Mouse (Mus musculus): ENCODE data around the gene Musk. TPM values are rescaled to one million over a fixed set of nuclear protein-coding genes. Genes with fewer than 3 reads are reported as not detected.
"Not testable (repeated sequence)": the region's sequence is repeated elsewhere in the genome, so short reads cannot be mapped to it uniquely, and the experiment has no call there.

Musk gene
- 1 to 10 TPM; 1.3 to 1.6 TPM for total RNA-seq (2021)

DNA sequence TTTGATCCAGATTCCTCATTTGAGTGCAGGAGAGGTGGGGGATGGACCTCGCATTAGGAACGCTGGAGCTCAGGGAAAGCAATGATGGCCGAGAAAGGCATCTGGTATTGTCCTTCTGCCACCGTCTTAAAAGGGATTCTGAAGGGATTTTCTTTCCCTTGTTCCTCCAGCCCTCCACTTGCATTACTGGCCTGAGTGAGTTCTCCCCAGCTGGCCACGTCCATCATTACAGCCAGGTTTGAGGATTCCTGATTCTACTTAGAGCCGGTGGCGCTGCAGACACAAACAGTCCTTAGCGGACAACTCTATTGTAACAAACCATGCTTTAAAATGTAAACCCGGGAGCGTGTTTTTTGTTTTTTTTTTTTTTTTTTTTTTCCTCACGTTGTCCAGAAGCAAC lies at the start of gene Musk:
Gene Musk, plus strand, starts transcription at position 274 of the 400 bp plus-strand sequence.
- no peak for DNase-seq
- intact Hi-C loops (cut with DNase I): no loop called here

DNA sequence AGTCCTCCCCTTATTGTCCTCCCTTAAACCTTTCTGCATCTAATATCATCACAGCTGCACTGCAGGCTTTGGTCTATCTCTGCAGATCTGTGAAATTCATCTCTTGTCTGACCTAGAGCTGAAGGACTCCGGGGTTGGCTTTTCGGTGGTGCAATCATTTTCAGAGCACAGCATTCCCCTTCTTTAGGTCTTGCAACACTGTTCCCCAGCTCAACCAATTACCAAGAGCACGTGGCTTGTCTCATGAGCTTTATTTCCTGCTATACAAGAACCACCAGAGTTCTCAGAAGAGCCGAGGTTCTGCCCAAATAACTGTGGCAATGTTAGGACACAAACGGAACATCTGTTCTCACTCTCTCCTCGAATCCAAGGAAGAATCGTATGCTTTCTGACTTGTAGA lies 45.3 kb upstream of the Musk start:
- no peak for DNase-seq
- intact Hi-C loops (cut with DNase I): loop anchor here (10.0 kb wide), 2 partner anchors 156 to 336 kb away; no protein-coding TSS in a partner anchor

DNA sequence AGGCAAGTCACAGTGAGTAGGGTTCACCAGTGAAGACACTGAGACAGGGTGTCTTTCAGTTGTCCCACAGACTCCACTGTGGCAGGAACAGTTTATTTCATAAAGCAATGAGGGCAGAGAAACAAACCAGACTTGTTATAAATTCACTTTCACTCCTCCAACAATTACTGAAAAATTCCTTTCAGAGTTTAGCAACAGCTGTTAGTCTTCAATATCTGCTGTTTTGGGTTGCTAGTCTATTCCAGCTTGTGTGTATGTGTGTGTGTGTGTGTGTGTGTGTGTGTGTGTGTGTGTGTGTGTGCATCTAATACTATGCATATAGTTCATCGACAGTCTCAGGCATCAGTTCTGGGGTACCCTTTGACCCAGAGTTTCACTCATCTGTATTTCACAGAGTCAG lies 40.2 kb upstream of the Musk start:
- no peak for DNase-seq
- intact Hi-C loops (cut with DNase I): loop anchor here (10.0 kb wide), 2 partner anchors 161 to 341 kb away; no protein-coding TSS in a partner anchor

DNA sequence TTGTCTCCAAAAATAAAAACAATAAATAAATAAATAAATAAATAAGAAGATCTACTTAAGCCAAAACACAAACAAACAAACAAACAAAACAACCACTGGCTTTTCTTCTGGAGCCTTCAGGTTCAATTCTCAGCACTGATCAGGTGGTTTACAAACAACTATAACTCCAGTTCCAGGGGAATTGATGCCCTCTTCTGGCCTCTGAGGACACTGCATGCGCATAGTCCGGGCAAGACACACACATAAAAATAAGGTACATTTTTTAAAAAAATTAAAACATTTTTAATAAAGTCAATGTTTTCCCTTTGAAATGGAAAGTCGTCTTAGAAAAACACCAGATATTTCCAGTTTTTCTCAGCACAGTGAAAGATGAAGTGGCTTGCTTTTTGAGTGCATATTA lies 33.4 kb upstream of the Musk start:
- intact Hi-C loops (cut with DNase I): no loop called here
- no peak for DNase-seq

DNA sequence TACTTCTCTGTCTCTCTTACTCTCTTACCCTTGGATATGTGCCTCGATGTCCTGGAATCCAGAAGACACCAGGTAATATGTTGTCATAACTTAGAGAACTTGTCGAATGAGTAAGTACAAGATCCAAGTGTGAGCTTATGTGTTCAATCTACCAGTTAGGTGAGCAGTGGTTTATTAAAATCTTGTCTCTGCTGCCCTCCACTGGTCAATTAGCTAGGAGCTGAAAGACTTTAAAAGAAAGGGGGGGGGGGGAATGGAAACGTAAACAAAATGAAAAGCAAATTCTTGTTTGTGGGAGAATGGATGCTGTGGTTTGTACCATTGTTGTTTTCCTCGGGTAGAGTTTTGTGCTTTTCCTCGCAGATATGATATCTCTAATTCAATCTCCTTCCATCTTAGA lies 32.4 kb upstream of the Musk start:
- peak; percentile 30 for DNase-seq
- intact Hi-C loops (cut with DNase I): no loop called here

DNA sequence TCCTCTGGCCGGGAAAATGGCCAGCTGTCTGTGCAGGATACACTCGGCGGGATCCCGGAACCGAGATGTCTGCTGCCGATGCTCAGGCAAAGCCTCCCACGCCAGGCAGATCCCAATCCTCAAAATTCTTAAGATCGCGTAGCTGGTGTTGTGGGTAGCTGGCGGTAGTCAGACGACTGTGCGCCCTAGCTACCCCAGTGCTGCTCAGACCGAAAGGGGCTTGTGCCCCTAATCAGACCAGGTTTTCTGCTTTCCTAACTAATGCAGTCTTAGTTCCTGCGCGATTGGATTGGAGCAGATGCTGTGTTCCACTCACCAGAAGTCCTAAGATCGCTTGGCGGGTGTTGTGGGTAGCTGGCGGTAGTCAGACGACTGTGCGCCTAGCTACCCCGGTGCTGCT lies 25.0 kb upstream of the Musk start:
- intact Hi-C loops (cut with DNase I): loop anchor here (10.0 kb wide), 1 partner anchor 294 kb away; the partner anchor contains the start of gene Lpar1
- not testable (repeated sequence) for DNase-seq

DNA sequence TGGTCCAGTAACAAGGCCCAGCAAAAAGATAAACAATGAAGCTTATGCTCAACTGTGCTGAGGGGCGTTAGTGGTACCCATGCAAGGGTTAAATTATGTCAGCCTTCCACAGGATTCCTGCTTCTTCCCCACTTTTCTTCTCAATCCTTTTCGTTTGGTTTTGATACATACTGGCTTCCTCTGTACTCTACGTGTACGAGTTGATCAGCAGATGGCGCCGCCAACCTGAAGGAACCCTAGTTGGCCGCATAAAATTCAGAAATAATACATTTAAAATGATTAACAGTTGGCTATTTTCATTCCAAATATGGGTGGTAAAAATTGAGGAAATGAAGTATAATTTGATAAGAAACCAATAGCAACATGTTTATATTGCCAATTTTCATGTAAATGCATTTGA lies 19.5 kb upstream of the Musk start:
- intact Hi-C loops (cut with DNase I): loop anchor here (2.0 to 10.0 kb wide), 3 partner anchors 289 to 731 kb away; partner anchors contain the start of genes Dnajc25 and Lpar1
- peak; percentile 53 for DNase-seq

DNA sequence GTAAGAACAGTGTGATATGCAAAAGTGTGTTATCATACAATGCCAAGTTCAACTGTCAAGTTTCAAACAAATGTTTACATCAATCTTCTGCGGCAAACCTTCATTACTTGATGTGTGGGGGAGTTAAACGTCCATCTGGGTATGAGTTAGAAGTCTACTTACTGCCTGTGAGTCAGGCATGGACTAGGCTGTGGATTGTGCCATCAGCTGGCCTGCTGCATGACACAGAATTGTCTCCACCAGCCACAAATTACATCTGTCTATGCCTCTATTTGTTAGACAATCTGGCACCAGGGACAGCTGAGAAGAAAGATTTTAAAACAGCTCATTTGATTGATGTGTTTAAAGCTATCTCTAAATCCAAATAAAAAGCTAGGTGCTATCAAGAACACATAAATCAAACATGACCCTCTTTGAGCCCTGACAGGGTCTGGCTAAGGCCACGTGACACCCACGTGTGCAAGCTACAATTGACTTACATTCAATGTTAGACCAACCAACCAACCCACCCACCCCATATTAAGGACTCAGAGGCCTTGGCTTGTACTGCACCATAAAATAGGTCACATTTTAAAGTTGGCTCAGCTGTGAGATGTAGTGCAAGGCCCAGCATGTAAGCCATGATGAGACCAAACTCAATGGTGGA lies 16.7 kb upstream of the Musk start:
- intact Hi-C loops (cut with DNase I): loop anchor here (5.0 to 10.0 kb wide), 2 partner anchors 286 to 728 kb away; partner anchors contain the start of genes Dnajc25 and Lpar1
- no peak for DNase-seq

DNA sequence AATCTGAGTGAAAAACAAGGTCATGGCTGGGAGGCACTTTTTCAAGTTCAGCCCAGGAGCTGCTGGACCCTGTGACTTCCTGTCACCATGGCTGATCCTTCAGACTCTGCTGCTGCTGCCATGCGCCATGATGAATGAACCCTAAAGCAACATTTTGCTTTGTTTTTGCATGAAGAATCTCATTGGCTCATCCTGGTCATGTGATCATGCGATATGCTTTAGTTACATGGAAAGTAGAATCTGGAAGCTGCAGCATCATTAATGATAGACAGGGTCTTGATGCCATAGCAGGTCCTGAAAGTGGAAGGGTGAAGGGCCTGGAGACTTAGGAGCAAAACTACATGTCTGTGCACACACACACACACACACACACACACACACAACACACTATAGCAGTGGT lies 15.8 kb upstream of the Musk start:
- no peak for DNase-seq
- intact Hi-C loops (cut with DNase I): loop anchor here (5.0 to 10.0 kb wide), 2 partner anchors 285 to 727 kb away; partner anchors contain the start of genes Dnajc25 and Lpar1

DNA sequence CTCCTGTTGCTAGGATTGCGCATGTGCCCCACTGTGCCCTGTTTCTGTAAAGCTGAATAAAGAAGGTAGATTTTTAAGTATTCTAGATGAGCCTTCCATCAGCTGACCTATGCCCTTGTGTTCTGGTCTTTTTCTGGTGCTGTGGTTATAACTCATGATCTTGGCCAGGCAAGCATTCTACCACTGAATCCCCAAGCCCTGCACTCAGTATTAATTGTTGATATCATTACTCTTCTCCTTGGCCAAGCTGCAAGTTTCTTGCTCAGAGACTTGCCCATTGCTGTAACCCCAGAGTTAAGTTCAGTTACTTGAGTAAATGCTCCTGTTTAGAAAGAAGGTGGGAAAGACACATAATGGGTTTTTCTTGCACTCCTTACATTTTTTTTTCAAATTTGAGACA lies 14.8 kb upstream of the Musk start:
- intact Hi-C loops (cut with DNase I): no loop called here
- no peak for DNase-seq

DNA sequence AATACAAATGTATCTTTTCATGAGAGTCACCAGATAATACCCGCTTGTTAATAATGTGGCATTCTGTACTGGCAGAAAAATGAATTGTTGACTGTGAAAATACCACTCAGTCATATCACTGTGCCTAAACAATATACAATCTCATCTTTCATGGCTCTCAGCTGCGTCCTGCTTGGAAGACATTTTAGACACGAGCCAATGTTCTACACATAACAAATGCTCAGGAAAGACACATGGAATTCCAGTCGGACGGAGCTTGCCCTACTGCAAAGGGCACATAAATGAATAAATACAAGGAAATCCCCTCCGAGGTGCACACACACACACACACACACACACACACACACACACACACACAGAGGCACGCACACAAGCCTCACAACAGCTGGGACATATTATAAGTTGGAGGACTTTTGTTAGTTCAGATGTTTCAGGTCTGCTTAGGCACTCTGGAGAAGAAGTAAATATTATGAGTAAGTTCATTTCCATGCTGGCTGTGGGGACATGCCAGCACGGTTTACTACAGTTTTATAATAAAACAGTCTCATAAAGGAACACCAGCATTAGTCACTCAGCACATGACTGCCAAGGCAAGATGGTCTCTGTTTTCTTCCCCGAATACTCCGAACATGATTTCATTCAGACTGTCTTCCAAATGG lies 14.1 kb upstream of the Musk start:
- DNase-seq: no peak
- intact Hi-C loops (cut with DNase I): no loop called here

DNA sequence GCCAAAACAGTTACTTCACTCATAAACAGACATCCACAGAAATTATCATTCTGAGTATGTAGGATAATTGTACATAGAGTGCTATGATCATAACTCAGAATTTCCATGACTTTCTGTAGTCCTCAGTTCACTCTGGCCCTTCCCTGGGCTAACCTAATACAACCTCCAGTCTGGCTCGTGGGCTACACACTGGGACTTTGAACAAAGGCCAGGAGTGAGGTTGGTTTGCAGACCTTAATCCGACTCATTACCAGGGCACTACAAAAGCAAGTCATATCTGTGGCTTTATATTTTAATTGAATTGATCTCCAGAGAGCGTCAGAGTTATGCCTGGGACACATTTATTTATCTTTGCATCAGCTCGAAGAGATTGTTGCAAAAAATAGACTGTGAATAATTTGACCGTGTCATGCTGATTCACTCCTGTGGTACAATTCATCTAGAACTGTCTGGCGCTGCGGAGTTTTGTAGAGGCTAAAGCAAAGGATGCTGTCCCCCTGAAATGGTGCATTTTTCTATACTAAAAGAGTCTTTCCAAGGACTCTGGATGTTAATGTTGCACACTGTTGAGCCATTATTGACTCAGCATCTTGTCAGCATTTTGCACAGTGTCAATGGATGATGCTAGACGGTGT lies 10.4 kb upstream of the Musk start:
- intact Hi-C loops (cut with DNase I): no loop called here
- no peak for DNase-seq

DNA sequence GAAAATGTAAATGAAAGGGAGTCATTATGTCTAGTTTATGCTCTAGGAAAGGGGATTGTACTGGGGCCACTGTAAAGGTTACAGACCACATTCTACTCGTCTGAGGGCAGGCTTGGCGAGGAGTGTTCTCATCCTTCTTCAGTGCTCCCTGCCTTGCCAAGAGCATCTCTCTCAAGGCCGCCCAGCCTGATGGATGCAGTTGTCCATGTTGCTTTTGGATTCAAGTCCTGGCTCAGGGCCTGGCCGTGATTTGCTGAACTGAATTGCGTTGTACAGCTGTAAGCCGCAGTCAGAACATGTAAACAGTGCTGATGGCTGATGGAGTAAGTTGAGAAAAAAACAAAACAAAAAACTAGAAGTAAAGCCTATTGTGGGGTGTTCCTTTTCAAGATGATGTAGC lies 7.4 kb upstream of the Musk start:
- no peak for DNase-seq
- intact Hi-C loops (cut with DNase I): no loop called here

DNA sequence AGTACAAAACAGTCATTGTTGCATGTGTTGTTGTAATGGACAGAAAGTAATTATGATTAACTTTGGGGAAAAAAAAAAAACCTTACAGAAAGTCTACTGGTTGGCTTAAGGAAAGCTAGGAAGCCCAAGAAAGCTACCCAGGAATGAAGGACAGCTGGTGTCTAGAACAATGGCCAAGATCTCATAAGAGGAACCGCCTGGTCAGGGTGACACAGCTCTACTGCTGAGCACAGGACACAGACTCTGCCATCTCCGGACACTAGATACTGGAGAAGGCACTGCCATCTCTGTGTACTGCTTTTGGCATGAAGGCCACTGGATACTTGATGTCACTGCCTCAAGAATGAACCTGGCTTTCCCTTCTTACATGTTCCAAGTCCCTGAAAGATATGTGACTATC lies 5.6 kb upstream of the Musk start:
- no peak for DNase-seq
- intact Hi-C loops (cut with DNase I): no loop called here

DNA sequence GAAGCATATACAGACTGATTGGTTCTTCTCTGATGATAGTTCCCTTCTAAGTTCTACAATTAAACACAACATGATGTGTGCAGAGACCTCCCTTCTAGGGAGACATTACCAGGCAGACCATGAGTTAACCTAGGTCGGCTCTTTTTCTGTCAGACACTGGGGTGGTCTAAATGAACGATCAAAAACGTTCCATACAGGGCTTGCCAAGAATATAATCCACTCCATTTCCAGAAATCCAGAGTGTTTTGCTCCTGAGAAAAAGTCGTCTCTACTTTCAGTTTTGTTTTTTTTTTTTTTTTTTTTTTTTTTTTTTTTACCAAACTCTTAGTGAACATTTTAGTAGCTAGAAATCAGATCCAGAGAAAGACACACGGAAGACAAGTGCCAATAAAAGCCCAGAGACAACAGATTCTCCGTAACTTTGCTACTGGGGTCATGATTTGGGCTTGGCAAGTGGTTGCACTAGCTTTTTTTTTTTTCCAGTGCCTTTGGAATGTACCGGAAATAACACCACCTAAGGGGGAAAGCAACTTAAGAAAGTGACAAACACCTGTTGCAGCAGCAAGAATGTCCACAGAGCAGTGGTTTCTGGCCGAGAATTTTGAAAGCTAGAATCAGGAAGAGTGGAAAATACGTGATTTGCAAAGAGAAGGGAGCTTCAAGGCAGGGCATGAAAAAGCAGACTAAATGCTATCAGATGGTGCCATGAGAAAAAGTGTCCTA lies 769 bp downstream of the Musk start:
- intact Hi-C loops (cut with DNase I): no loop called here
- no peak for DNase-seq

DNA sequence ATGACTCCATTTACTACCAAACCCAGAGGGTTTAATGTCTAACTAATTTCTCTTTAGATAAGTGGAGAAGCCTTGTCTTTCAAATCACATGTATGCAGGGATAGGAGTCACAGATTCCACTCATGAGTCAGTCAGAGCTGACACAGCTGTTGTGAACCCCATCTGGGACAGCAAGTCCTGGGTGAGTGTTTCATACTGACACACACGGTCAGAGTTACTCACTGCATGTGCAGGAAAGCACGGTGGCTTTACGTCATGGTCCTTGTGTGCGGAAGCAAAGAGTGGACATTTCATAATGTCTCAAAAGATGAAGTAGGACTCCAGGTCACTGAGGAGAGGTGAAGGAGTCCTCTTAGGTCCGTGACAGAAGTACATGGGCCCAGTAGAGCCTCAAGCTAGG lies 3.0 kb downstream of the Musk start:
- intact Hi-C loops (cut with DNase I): no loop called here
- no peak for DNase-seq

DNA sequence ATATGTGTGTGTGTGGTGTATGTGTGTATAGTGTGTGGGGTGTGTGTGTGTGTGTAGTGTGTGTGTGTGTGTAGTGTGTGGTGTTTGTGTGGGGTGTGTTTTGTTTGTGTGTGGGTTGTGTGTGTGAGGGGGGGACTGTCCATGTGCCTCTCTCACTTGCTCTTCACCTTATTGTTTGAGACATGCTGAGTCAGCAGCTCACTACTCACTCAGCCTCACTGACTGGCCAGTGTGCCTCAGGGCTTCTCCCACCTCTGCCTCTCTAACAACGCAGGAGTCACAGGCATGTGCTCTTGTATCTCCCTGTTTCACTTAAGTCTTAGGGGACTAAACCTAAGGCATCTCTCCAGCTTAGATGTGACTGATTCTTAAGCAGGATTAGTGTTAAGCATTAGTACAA lies 6.1 kb downstream of the Musk start:
- DNase-seq: no peak
- intact Hi-C loops (cut with DNase I): no loop called here

DNA sequence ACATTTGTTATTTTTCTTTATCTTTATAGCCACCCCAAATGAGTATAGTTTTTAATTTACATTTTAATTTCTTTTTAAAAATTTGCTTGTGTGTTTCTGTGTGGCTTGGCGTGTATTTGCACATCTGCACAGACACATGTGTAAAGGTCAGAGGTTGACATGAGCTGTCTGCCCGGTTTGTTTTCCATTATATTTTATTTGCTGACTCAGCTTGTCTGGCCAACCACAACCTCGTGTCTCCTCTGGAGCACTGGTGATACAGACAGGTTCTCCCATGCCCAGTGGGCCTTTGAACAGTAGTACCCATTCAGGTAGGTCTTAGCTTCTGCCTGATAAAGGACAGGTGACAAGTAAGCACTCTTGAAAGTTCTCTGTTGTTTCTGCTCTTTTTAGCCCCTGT lies 7.3 kb downstream of the Musk start:
- intact Hi-C loops (cut with DNase I): no loop called here

DNA sequence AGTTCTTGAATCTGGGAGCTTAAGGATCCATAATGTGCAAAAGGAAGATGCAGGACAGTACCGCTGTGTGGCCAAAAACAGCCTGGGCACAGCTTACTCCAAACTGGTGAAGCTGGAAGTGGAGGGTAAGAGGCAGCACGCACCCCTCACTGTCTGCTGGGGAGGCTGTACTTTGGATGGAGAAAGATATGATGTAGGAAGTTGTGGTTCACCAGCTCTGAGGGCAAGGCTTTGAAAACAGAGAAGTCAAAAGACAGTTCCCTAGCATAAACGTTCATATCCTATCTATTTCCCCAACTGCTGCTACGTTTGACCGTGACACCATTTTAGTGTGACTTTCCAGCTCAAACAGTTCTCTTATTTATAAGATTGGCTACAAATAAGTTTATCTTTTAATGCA lies 18.1 kb downstream of the Musk start:
- DNase-seq: no peak
- intact Hi-C loops (cut with DNase I): no loop called here

More for the DNA sequence above, 7.3 kb downstream of the Musk start:
- DNase-seq: no peak

DNA sequence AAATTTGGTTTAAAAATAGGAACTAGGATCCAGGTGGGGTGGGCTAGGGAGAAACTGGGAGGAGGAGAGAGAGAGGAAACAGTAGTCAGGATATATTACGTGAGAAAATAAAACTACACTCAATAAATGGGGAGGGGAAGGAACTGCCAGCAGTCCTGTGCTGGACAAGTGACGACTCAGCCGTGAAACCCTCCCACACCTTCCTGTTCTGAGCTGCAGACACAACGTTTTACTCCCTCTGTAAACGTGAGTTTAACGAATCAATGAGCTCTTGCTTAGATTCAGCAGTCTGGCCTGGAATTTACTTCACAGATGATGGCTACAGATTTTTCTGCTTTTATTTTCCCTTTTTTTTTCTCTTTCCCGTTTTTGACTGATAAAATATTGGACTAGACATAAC lies 18.8 kb downstream of the Musk start:
- intact Hi-C loops (cut with DNase I): no loop called here
- no peak for DNase-seq

DNA sequence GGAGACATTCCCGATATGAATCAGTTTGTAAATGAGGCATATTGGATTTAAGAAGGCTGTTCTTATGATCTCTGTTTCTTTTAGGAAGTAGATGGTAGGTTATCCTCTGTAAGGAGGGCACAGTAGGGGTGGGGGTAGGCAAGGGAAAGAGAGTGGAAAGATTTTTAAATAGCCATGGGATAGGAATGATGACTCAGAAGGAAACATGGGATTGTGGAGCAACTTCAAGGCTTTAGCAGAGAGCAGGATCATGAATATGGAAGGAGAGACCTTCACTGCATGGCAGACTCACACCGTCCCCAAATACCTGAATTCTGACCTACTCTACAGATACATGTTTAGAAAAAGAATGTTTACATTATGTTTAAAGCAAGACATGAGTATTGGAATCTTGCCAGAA lies 21.7 kb downstream of the Musk start:
- intact Hi-C loops (cut with DNase I): no loop called here
- no peak for DNase-seq

Measured in left cerebral cortex, postnatal 4 days (tissue).